Mouse (Mus musculus) megakaryocyte, adult 5-6 weeks (primary cell): Measurements from ENCODE around the gene 1700010B08Rik. TPM values are rescaled to one million over a fixed set of nuclear protein-coding genes. Genes with fewer than 3 reads are reported as not detected.
"Not testable (repeated sequence)": the region's sequence is repeated elsewhere in the genome, so short reads cannot be mapped to it uniquely, and the experiment has no call there.

Experiments
- ATAC-seq: 2 replicates; pipeline ENCODE4 v1.8.0; 2016; ENCODE audit warnings: mild to moderate bottlenecking, inconsistent platforms; ENCODE audit not compliant: poor library complexity, severe bottlenecking
- total RNA-seq, 2 experiments: library from RNA; stranded (forward) in 1 of 2; stranded (reverse) in 1 of 2; fragments of 153-499, 151-499 nt in 1 of 2; fragments of 221-1000, 200-1000 nt in 1 of 2; gene quantifications; 2 replicates each; pipeline versions ENCODE4 v1.2.3 to v1.2.4; 2015 to 2017

1700010B08Rik gene
- total RNA-seq (2015) (not detected in 2 replicates), total RNA-seq (2017) (not detected in 2 replicates)

GRCm38 (mm10) chr2:173719115-173719514, at the start of gene 1700010B08Rik:
Gene 1700010B08Rik (plus strand): TSS chr2:173719415.
- ATAC-seq = not testable (repeated sequence)

GRCm38 (mm10) chr2:173672328-173672896, 46.8 kb upstream of the 1700010B08Rik start:
- ATAC-seq = no peak

- no peak for ATAC-seq
Measured at GRCm38 (mm10) chr2:173673469-173673868, 45.7 kb upstream of the 1700010B08Rik start.

GRCm38 (mm10) chr2:173678593-173678992, 40.6 kb upstream of the 1700010B08Rik start:
- no peak for ATAC-seq

GRCm38 (mm10) chr2:173679217-173679616, 40.0 kb upstream of the 1700010B08Rik start:
- peak; percentile 47 for ATAC-seq

GRCm38 (mm10) chr2:173680153-173680552, 39.1 kb upstream of the 1700010B08Rik start:
- ATAC-seq = no peak

GRCm38 (mm10) chr2:173682773-173683172, 36.4 kb upstream of the 1700010B08Rik start:
- no peak for ATAC-seq

GRCm38 (mm10) chr2:173685781-173686361, 33.3 kb upstream of the 1700010B08Rik start:
- peak; percentile 60 for ATAC-seq

GRCm38 (mm10) chr2:173687363-173687762, 31.9 kb upstream of the 1700010B08Rik start:
- ATAC-seq = no peak

- ATAC-seq = no peak
Measured at GRCm38 (mm10) chr2:173689835-173690234, 29.4 kb upstream of the 1700010B08Rik start.

- no peak for ATAC-seq
Measured at GRCm38 (mm10) chr2:173691748-173692147, 27.5 kb upstream of the 1700010B08Rik start.

GRCm38 (mm10) chr2:173692693-173693092, 26.5 kb upstream of the 1700010B08Rik start:
- ATAC-seq = no peak

- no peak for ATAC-seq
Measured at GRCm38 (mm10) chr2:173698850-173699249, 20.4 kb upstream of the 1700010B08Rik start.

- ATAC-seq = no peak
Measured at GRCm38 (mm10) chr2:173702096-173702866, 16.9 kb upstream of the 1700010B08Rik start.

- ATAC-seq = no peak
Measured at GRCm38 (mm10) chr2:173702867-173703237, 16.4 kb upstream of the 1700010B08Rik start.

- ATAC-seq = no peak
Measured at GRCm38 (mm10) chr2:173705827-173706551, 13.2 kb upstream of the 1700010B08Rik start.

GRCm38 (mm10) chr2:173707626-173708025, 11.6 kb upstream of the 1700010B08Rik start:
- ATAC-seq = not testable (repeated sequence)

GRCm38 (mm10) chr2:173710193-173710592, 9.0 kb upstream of the 1700010B08Rik start:
- ATAC-seq = no peak

- no peak for ATAC-seq
Measured at GRCm38 (mm10) chr2:173712656-173713055, 6.6 kb upstream of the 1700010B08Rik start.

- ATAC-seq = no peak
Measured at GRCm38 (mm10) chr2:173713241-173713640, 6.0 kb upstream of the 1700010B08Rik start.

- no peak for ATAC-seq
Measured at GRCm38 (mm10) chr2:173714620-173715218, 4.5 kb upstream of the 1700010B08Rik start.
